8 mouse cellular contexts compared by ENCODE assay signal in genomic region chr14:37135671-37136070, GRCm38 (mm10). TPM values are rescaled to one million over a fixed set of nuclear protein-coding genes. Genes with fewer than 3 reads are reported as not detected.
A peak's percentile ranks its signal among the peaks of the same experiment; 100 is the strongest.
DNase-seq lines count a peak whose midpoint lies in the region; ATAC-seq and TF ChIP-seq lines count a peak whose summit lies in the region.

No protein-coding gene starts in this region.

- no peaks in the 10 kb centered on the region for H3K27me3 ChIP-seq in heart, embryonic 10.5 days (ENCODE audit: insufficient read depth, poor library complexity, severe bottlenecking)
- no peaks in the 10 kb centered on the region for H3K27me3 ChIP-seq in ES-Bruce4 (ENCODE audit: control insufficient read depth, insufficient read depth, low read length, poor library complexity, severe bottlenecking)
- no peaks in the 10 kb centered on the region for H3K27me3 ChIP-seq in forebrain, embryonic 16.5 days (replicated peaks; ENCODE audit: control insufficient read depth, insufficient read depth, low read length)
- H3K27me3 ChIP-seq in liver, postnatal 0 days (ENCODE audit: insufficient read depth, low read length): no peaks in the 10 kb centered on the region

- 4% methylated on average over 10 of the region's 10 CpGs for WGBS in heart, embryonic 10.5 days
- WGBS in forebrain, embryonic 16.5 days: under 1% methylated on average over 10 of the region's 10 CpGs
- 3% methylated on average over 10 of the region's 10 CpGs for WGBS in liver, postnatal 0 days (ENCODE audit: insufficient replicate concordance)

- no peak for TF ChIP-seq POLR2A in ES-Bruce4 (IDR thresholded peaks at IDR 0.05; ENCODE audit: insufficient read depth, low read length)

- peak overlapping the region; percentile 93 for H3K4me3 ChIP-seq in heart, embryonic 10.5 days
- H3K4me3 ChIP-seq in ES-Bruce4 (ENCODE audit: low read depth, low read length): peak overlapping the region; percentile 70
- H3K4me3 ChIP-seq in forebrain, embryonic 16.5 days (replicated peaks; ENCODE audit: low read length): peak overlapping the region; percentile 83
- peak overlapping the region; percentile 83 for H3K4me3 ChIP-seq in liver, postnatal 0 days (ENCODE audit: low read depth, low read length)

- DNase-seq in heart, embryonic 10.5 days (ENCODE audit: low spot score): no peak
- no peak for DNase-seq in heart, adult 9 months (ENCODE audit: low spot score in 2 of 2)
- no peak for DNase-seq in liver, postnatal 0 days
- DNase-seq in urinary bladder, postnatal 25 days (ENCODE audit: low spot score): no peak
- no peak for DNase-seq in left cerebral cortex, postnatal 14 days (ENCODE audit: low spot score in 2 of 2)
- DNase-seq in adrenal gland, adult (ENCODE audit: inconsistent age in 2 of 2, low spot score in 1 of 2): no peak

- no peak for TF ChIP-seq EP300 in ES-Bruce4 (IDR thresholded peaks at IDR 0.05; ENCODE audit: insufficient read depth, low read depth, low read length)
- no peak for TF ChIP-seq EP300 in liver, postnatal 0 days (IDR thresholded peaks at IDR 0.05; ENCODE audit: low read depth)

- peak overlapping the region; percentile 80 for H3K4me2 ChIP-seq in forebrain, embryonic 16.5 days (ENCODE audit: low read length)
- H3K4me2 ChIP-seq in liver, postnatal 0 days (ENCODE audit: low read depth, low read length): peak overlapping the region; percentile 67

- 0 out of 2 replicates have a peak, but pooled peaks cover 6% of the 10 kb centered on the region for H3K4me1 ChIP-seq in heart, embryonic 10.5 days
- H3K4me1 ChIP-seq in ES-Bruce4 (ENCODE audit: control insufficient read depth, insufficient read depth, low read length): no peaks in the 10 kb centered on the region
- H3K4me1 ChIP-seq in forebrain, embryonic 16.5 days (replicated peaks; ENCODE audit: control insufficient read depth, insufficient read depth, low read length): peaks cover 3% of the 10 kb centered on the region; the same call in 1 of the 2 replicates
- peaks cover 4% of the 10 kb centered on the region for H3K4me1 ChIP-seq in liver, postnatal 0 days (ENCODE audit: insufficient read depth)

- peak overlapping the region; percentile 66 for H3K9ac ChIP-seq in ES-Bruce4 (ENCODE audit: low read depth, poor library complexity, severe bottlenecking)
- H3K9ac ChIP-seq in forebrain, embryonic 16.5 days (replicated peaks; ENCODE audit: low read depth, low read length): peak overlapping the region; percentile 65
- H3K9ac ChIP-seq in liver, postnatal 0 days (replicated peaks): peak overlapping the region; percentile 52

- no peaks in the 10 kb centered on the region for H3K9me3 ChIP-seq in heart, embryonic 10.5 days
- H3K9me3 ChIP-seq in ES-Bruce4 (replicated peaks; ENCODE audit: control insufficient read depth, insufficient read depth, low read length, poor library complexity, severe bottlenecking): peaks cover 4% of the 10 kb centered on the region
- H3K9me3 ChIP-seq in forebrain, embryonic 16.5 days (ENCODE audit: control insufficient read depth, low read length): no peaks in the 10 kb centered on the region
- no peaks in the 10 kb centered on the region for H3K9me3 ChIP-seq in liver, postnatal 0 days (ENCODE audit: low read length)

- TF ChIP-seq CTCF in ES-Bruce4 (IDR thresholded peaks at IDR 0.05; ENCODE audit: low read depth, low read length): no peak
- no peak for TF ChIP-seq CTCF in liver, postnatal 0 days (IDR thresholded peaks at IDR 0.05; ENCODE audit: low read depth)

- H3K27ac ChIP-seq in heart, embryonic 10.5 days: peak overlapping the region; percentile 95
- no peak overlapping the region for H3K27ac ChIP-seq in ES-Bruce4 (ENCODE audit: insufficient read depth, low read length)
- H3K27ac ChIP-seq in forebrain, embryonic 16.5 days (ENCODE audit: low read length): peak overlapping the region; percentile 71; the same call in 1 of the 2 replicates
- H3K27ac ChIP-seq in liver, postnatal 0 days (ENCODE audit: low read depth): peak overlapping the region; percentile 64

- intact Hi-C loops in left cerebral cortex, postnatal 14 days (cut with DNase I): loop anchor here (10.0 kb wide), 1 partner anchor 171 kb away; the partner anchor contains the start of gene Ccser2

- ATAC-seq in forebrain, embryonic 16.5 days: peak; percentile 56
- no peak for ATAC-seq in liver, postnatal 0 days

- H3K36me3 ChIP-seq in heart, embryonic 10.5 days: peaks cover 24% of the 10 kb centered on the region
- H3K36me3 ChIP-seq in ES-Bruce4 (ENCODE audit: control insufficient read depth, insufficient read depth, low read length, poor library complexity, severe bottlenecking): peaks cover 23% of the 10 kb centered on the region
- H3K36me3 ChIP-seq in forebrain, embryonic 16.5 days (ENCODE audit: control insufficient read depth, insufficient read depth): peaks cover 13% of the 10 kb centered on the region
- H3K36me3 ChIP-seq in liver, postnatal 0 days (replicated peaks; ENCODE audit: insufficient read depth, low read length): peaks cover 24% of the 10 kb centered on the region

RNA-seq across cellular contexts. Expression of gene Ghitm, which starts 0.6 kb away (rescaled TPM):
- polyA plus RNA-seq in heart, embryonic 10.5 days (2016; fragmentation: Nextera tagmentation; extraction: Ambion mirVana): 295 and 362 TPM in 2 replicates
- polyA plus RNA-seq in ES-Bruce4 (2011; ENCODE audit: insufficient read depth, insufficient read length, low read depth, missing spikeins): 206 and 224 TPM in 2 replicates
- 188 and 221 TPM in 2 replicates for polyA plus RNA-seq in forebrain, embryonic 16.5 days (2015; fragmentation: Nextera tagmentation; extraction: Ambion mirVana)
- polyA plus RNA-seq in liver, postnatal 0 days (2015; fragmentation: Nextera tagmentation; extraction: Ambion mirVana): 185 and 210 TPM in 2 replicates
- 100 to 1,000 TPM; 347 to 353 TPM for total RNA-seq in left cerebral cortex, postnatal 14 days (2021)

RNA-seq across cellular contexts. Expression of gene 2610528A11Rik, which starts 21.8 kb away (rescaled TPM):
- polyA plus RNA-seq in heart, embryonic 10.5 days (2016; fragmentation: Nextera tagmentation; extraction: Ambion mirVana): 1.3 and 1.9 TPM in 2 replicates
- polyA plus RNA-seq in ES-Bruce4 (2011; ENCODE audit: insufficient read depth, insufficient read length, low read depth, missing spikeins): not detected in 2 replicates
- polyA plus RNA-seq in forebrain, embryonic 16.5 days (2015; fragmentation: Nextera tagmentation; extraction: Ambion mirVana): 0.37 TPM in 1 of 2 replicates, not detected in the other
- polyA plus RNA-seq in liver, postnatal 0 days (2015; fragmentation: Nextera tagmentation; extraction: Ambion mirVana): 0.25 and 0.43 TPM in 2 replicates
- total RNA-seq in left cerebral cortex, postnatal 14 days (2021): under 1 TPM; 0.68 to 0.90 TPM

RNA-seq across cellular contexts. Expression of gene Cdhr1, which starts 37.5 kb away (rescaled TPM):
- 0.15 and 0.28 TPM in 2 replicates for polyA plus RNA-seq in heart, embryonic 10.5 days (2016; fragmentation: Nextera tagmentation; extraction: Ambion mirVana)
- 0.87 and 1.0 TPM in 2 replicates for polyA plus RNA-seq in ES-Bruce4 (2011; ENCODE audit: insufficient read depth, insufficient read length, low read depth, missing spikeins)
- 3.7 and 5.2 TPM in 2 replicates for polyA plus RNA-seq in forebrain, embryonic 16.5 days (2015; fragmentation: Nextera tagmentation; extraction: Ambion mirVana)
- not detected in 2 replicates for polyA plus RNA-seq in liver, postnatal 0 days (2015; fragmentation: Nextera tagmentation; extraction: Ambion mirVana)
- total RNA-seq in left cerebral cortex, postnatal 14 days (2021): 10 to 100 TPM in 1 of 2 experiments, 1 to 10 TPM in 1; 10.0 to 12.5 TPM
